Mouse (Mus musculus) cerebellum, adult 2 months (tissue): ENCODE data around the gene Ccr4.

Experiments used
- CTCF ChIP-seq: fragments of 200-500 bp; IDR thresholded peaks from 2 replicates; pipeline ENCODE4 v1.5.1; 2011; ENCODE audit warnings: low read depth, mild to moderate bottlenecking, control low read depth, low read length, moderate library complexity, borderline replicate concordance; ENCODE audit not compliant: insufficient read depth
- POLR2A ChIP-seq: fragments of 200-500 bp; IDR thresholded peaks from 2 replicates; pipeline ENCODE4 v1.6.1; 2011; ENCODE audit warnings: low read length, control low read depth, borderline replicate concordance; ENCODE audit not compliant: insufficient read depth

- TF ChIP-seq CTCF (no peak), POLR2A (no peak)
Observed at GRCm38 (mm10) chr9:114548496-114548895, 43.8 kb upstream of the Ccr4 start.
